Mouse (Mus musculus) heart, postnatal 36 days (tissue): ENCODE data around the gene Mucl1. TPM values are rescaled to one million over a fixed set of nuclear protein-coding genes. Genes with fewer than 3 reads are reported as not detected.
"Not testable (repeated sequence)": the region's sequence is repeated elsewhere in the genome, so short reads cannot be mapped to it uniquely, and the experiment has no call there.

Source experiments
- DNase-seq, 2 experiments: peaks; one replicate each; pipeline ENCODE4 v3.0.0; 2021 to 2022
- intact Hi-C: fragments of 180-260 bp; cut with DNase I; formaldehyde crosslinking; loops from one replicate; pipeline ENCODE4 v1.15.1; 2025
- total RNA-seq, 2 experiments: library from RNA; stranded (reverse); gene quantifications; 2 replicates each; pipeline ENCODE4 v1.2.3; 2021

Mucl1 gene
- under 1 TPM in 1 of 2 experiments, not detected in 1; 0.69 TPM for total RNA-seq

DNA sequence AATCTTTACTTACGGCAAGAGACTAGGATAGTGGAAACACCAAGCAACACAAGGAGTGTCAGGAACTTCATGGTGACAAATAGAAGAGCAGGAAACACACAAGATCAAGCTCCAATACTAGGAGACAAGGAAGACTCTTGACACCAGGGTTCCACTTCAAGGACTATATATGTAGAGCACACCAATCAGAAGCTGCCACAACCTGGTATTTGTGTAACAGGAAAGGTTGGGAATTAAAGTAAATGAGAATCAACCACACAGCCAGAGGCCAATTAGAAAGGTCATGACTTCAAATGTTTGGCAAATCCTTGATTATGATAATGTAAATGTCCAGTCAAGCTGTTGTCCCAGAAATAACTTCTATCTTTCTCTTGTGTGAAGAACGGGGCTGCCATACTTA is at the start of gene Mucl1:
Gene Mucl1, minus strand, starts transcription at position 101 of the 400 bp plus-strand sequence.
- DNase-seq, result no peak
- intact Hi-C loops, result no loop called here

DNA sequence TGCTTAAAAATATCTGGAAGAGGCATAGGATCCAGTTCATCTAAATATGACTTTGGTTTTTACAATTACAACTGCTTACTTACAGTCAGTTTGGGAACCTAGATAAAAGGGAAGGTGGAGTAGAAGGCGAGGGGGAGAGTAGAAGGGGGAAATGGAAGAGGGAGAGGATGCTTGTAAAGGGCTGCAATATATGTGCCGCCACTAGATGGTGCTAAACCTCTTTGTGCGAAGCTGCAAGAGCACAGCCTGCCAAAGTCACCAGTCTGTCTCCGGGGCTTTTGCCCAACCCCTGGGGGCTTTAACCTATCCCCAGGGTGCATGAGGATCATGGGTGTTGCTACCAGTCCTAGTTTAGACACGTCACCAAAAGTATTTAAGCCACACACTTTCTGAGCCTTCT is 11.6 kb upstream of the Mucl1 start:
- peak; percentile 12 to 43 for DNase-seq
- intact Hi-C loops, result not testable (repeated sequence)

DNA sequence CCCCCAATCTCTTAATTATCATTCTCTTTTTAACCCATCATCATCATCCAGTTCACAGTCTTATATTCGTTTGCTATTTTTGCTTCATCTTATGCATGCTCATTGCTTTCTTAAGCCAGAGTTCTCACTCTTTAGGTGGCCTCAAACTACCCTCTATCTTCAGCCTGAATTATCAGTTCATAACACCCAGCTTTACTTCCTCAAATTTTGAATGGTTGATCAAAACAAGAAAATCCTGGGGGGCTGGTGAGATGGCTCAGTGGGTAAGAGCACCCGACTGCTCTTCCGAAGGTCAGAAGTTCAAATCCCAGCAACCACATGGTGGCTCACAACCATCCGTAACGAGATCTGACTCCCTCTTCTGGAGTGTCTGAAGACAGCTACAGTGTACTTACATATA is 38.4 kb downstream of the Mucl1 start:
- intact Hi-C loops, DNase-seq: not testable (repeated sequence)

Other genes with a start within 250 kb of the Mucl1 start
- 10 to 100 TPM in 1 of 2 experiments, 1 to 10 TPM in 1; 9.4 to 10.1 TPM for gene Ppp1r1a, start 217.5 kb downstream of the Mucl1 start, total RNA-seq
- gene Glycam1, start 190.4 kb downstream of the Mucl1 start, total RNA-seq, result not detected
- not detected for gene Mucl2, start 143.8 kb upstream of the Mucl1 start, total RNA-seq